Mouse (Mus musculus): ENCODE measurements around the gene Elf2. TPM values are rescaled to one million over a fixed set of nuclear protein-coding genes. Genes with fewer than 3 reads are reported as not detected.

The Elf2 gene
- total and polyA plus RNA-seq, 3 experiments: 31.2 to 41.2 (median 32.2) TPM

GRCm38 (mm10) chr3:51326664-51327428 lies 13.6 kb downstream of the Elf2 start:
- Histone ChIP-seq H3K79me2 (replicated peaks; ENCODE audit: control insufficient read depth, extremely low read depth, insufficient read depth, poor library complexity, severe bottlenecking) (peaks cover 10% of the 10 kb centered on the region), H3K9me3 (replicated peaks; ENCODE audit: low read length) (no peaks in the 10 kb centered on the region), H3K9ac (ENCODE audit: insufficient read depth, low read depth) (no peak overlapping the region), H3K4me3 (replicated peaks in 1 of 3; ENCODE audit: low read depth in 2 of 3, low read length in 2 of 3, poor library complexity in 1 of 3) (no peak overlapping the region), H3K36me3 (replicated peaks in 1 of 2; ENCODE audit: control insufficient read depth in 1 of 2, insufficient read depth in 1 of 2, low read length in 1 of 2) (peaks cover 5 to 9% of the 10 kb centered on the region in 2 experiments), H3K4me2 (ENCODE audit: insufficient read depth, low read depth, poor library complexity, severe bottlenecking) (no peak overlapping the region), H3K4me1 (ENCODE audit: control insufficient read depth in 1 of 2, insufficient read depth in 2 of 2) (peaks cover 3 to 7% of the 10 kb centered on the region in 2 experiments; a peak in 3 of 4 replicates), H3K27me3 (replicated peaks) (no peaks in the 10 kb centered on the region), H3K27ac (ENCODE audit: insufficient read depth, low read depth) (no peak overlapping the region)
- dilution Hi-C loops (cut with MboI; ENCODE audit: extremely low pct_ligation_motif_present, extremely low pct_unique_long_range_greater_than_20kb, low sequenced_read_pairs): no loop called here
- in situ Hi-C loops (cut with MboI; ENCODE audit: low pct_ligation_motif_present, low pct_unique_long_range_greater_than_20kb, low sequenced_read_pairs): no loop called here
- no peak for DNase-seq (ENCODE audit: extremely low read depth)
- TF ChIP-seq PAX5 (IDR thresholded peaks at IDR 0.05; ENCODE audit: low read length) (no peak), NELFE (IDR thresholded peaks at IDR 0.05; ENCODE audit: low read depth, low read length) (no peak), JUND (conservative IDR thresholded peaks at IDR 0.05; ENCODE audit: low read depth, low read length) (no peak), SIN3A (IDR thresholded peaks at IDR 0.05; ENCODE audit: low read length) (no peak), HCFC1 (IDR thresholded peaks at IDR 0.05; ENCODE audit: low read depth, low read length) (no peak), ZMIZ1 (IDR thresholded peaks at IDR 0.05; ENCODE audit: low read depth, low read length) (no peak)

GRCm38 (mm10) chr3:51325475-51325874 lies 15.0 kb downstream of the Elf2 start:
- H3K36me3 ChIP-seq (replicated peaks in 1 of 2; ENCODE audit: control insufficient read depth in 1 of 2, insufficient read depth in 1 of 2, low read length in 1 of 2): peaks cover 5 to 16% of the 10 kb centered on the region in 2 experiments
- H3K4me3 ChIP-seq (replicated peaks in 1 of 3; ENCODE audit: low read depth in 2 of 3, low read length in 2 of 3, poor library complexity in 1 of 3): no peak overlapping the region
- peaks cover 3 to 7% of the 10 kb centered on the region in 2 experiments; a peak in 3 of 4 replicates for H3K4me1 ChIP-seq (ENCODE audit: control insufficient read depth in 1 of 2, insufficient read depth in 2 of 2)
- no peak overlapping the region for H3K27ac ChIP-seq (ENCODE audit: insufficient read depth, low read depth)
- H3K9ac ChIP-seq (ENCODE audit: insufficient read depth, low read depth): no peak overlapping the region
- H3K79me2 ChIP-seq (replicated peaks; ENCODE audit: control insufficient read depth, extremely low read depth, insufficient read depth, poor library complexity, severe bottlenecking): peaks cover 3% of the 10 kb centered on the region; the same call in 1 of the 2 replicates
- no peaks in the 10 kb centered on the region for H3K9me3 ChIP-seq (replicated peaks; ENCODE audit: low read length)
- no peak for DNase-seq (ENCODE audit: extremely low read depth)
- dilution Hi-C loops (cut with MboI; ENCODE audit: extremely low pct_ligation_motif_present, extremely low pct_unique_long_range_greater_than_20kb, low sequenced_read_pairs): no loop called here
- no peak overlapping the region for H3K4me2 ChIP-seq (ENCODE audit: insufficient read depth, low read depth, poor library complexity, severe bottlenecking)
- in situ Hi-C loops (cut with MboI; ENCODE audit: low pct_ligation_motif_present, low pct_unique_long_range_greater_than_20kb, low sequenced_read_pairs): no loop called here
- H3K27me3 ChIP-seq (replicated peaks): no peaks in the 10 kb centered on the region
- TF ChIP-seq CTCF (conservative IDR thresholded peaks at IDR 0.05 in 1 of 2, IDR thresholded peaks at IDR 0.05 in 1 of 2; ENCODE audit: low read depth in 2 of 2, low read length in 2 of 2): peak in 1 of 2 experiments; percentile 14; a peak in 1 of 4 replicates
- no peak for TF ChIP-seq UBTF (IDR thresholded peaks at IDR 0.05; ENCODE audit: low read depth, low read length)

DNA sequence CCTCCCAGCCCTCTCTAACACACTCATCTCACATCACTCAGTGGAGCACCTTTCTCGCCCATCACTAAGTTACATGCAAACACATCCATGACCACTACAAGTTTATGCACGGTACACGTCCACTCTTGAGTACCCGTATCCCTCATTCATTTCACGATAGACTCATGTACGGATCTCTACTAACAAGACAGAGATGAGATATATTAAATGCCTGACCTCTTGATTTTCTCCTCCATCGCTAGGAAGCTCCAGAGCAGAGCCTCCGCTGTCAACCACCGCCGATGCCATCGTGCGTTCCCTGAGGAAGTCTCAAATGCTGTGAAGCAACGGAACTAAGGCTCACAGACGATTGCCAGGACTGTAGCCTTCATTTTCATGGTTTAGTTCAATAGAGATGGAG lies 17.5 kb downstream of the Elf2 start:
- in situ Hi-C loops (cut with MboI; ENCODE audit: low pct_ligation_motif_present, low pct_unique_long_range_greater_than_20kb, low sequenced_read_pairs): no loop called here

More for the DNA sequence above, 17.5 kb downstream of the Elf2 start:
- H3K4me1 ChIP-seq (ENCODE audit: control insufficient read depth in 1 of 2, insufficient read depth in 2 of 2): 0 out of 4 replicates have a peak, but pooled peaks cover 0 to 3% of the 10 kb centered on the region in 2 experiments
- peaks cover 5 to 24% of the 10 kb centered on the region in 2 experiments for H3K36me3 ChIP-seq (replicated peaks in 1 of 2; ENCODE audit: control insufficient read depth in 1 of 2, insufficient read depth in 1 of 2, low read length in 1 of 2)
- no peak overlapping the region for H3K27ac ChIP-seq (ENCODE audit: insufficient read depth, low read depth)
- no peaks in the 10 kb centered on the region for H3K9me3 ChIP-seq (replicated peaks; ENCODE audit: low read length)
- H3K4me3 ChIP-seq (replicated peaks in 1 of 3; ENCODE audit: low read depth in 2 of 3, low read length in 2 of 3, poor library complexity in 1 of 3): no peak overlapping the region
- dilution Hi-C loops (cut with MboI; ENCODE audit: extremely low pct_ligation_motif_present, extremely low pct_unique_long_range_greater_than_20kb, low sequenced_read_pairs): no loop called here
- no peaks in the 10 kb centered on the region for H3K27me3 ChIP-seq (replicated peaks)
- no peak for DNase-seq (ENCODE audit: extremely low read depth)
- no peak overlapping the region for H3K9ac ChIP-seq (ENCODE audit: insufficient read depth, low read depth)
- TF ChIP-seq JUND (conservative IDR thresholded peaks at IDR 0.05; ENCODE audit: low read depth, low read length): no peak
- no peak for TF ChIP-seq SIN3A (IDR thresholded peaks at IDR 0.05; ENCODE audit: low read length)
- no peak for TF ChIP-seq IRF4 (IDR thresholded peaks at IDR 0.05; ENCODE audit: low read depth, low read length)
- TF ChIP-seq RCOR1 (conservative IDR thresholded peaks at IDR 0.05; ENCODE audit: low read depth, low read length): no peak
- TF ChIP-seq MYC (IDR thresholded peaks at IDR 0.05; ENCODE audit: low read depth, low read length): no peak
- TF ChIP-seq RAD21 (IDR thresholded peaks at IDR 0.05; ENCODE audit: low read depth, low read length): no peak
- no peak for TF ChIP-seq USF2 (conservative IDR thresholded peaks at IDR 0.05; ENCODE audit: low read depth, low read length)
- no peak for TF ChIP-seq NELFE (IDR thresholded peaks at IDR 0.05; ENCODE audit: low read depth, low read length)
- TF ChIP-seq UBTF (IDR thresholded peaks at IDR 0.05; ENCODE audit: low read depth, low read length): no peak
- no peak for TF ChIP-seq HCFC1 (IDR thresholded peaks at IDR 0.05; ENCODE audit: low read depth, low read length)
- TF ChIP-seq ZKSCAN1 (IDR thresholded peaks at IDR 0.05; ENCODE audit: borderline replicate concordance, low read depth, low read length): no peak
- no peak for TF ChIP-seq USF1 (IDR thresholded peaks at IDR 0.05; ENCODE audit: low read depth, low read length)
- TF ChIP-seq CTCF (conservative IDR thresholded peaks at IDR 0.05 in 1 of 2, IDR thresholded peaks at IDR 0.05 in 1 of 2; ENCODE audit: low read depth in 2 of 2, low read length in 2 of 2): no peak
- no peak for TF ChIP-seq PAX5 (IDR thresholded peaks at IDR 0.05; ENCODE audit: low read length)
- TF ChIP-seq ELF1 (IDR thresholded peaks at IDR 0.05; ENCODE audit: low read depth, low read length): no peak
- no peak for TF ChIP-seq E2F4 (IDR thresholded peaks at IDR 0.05; ENCODE audit: insufficient replicate concordance, low read depth, low read length)
- no peak for TF ChIP-seq GABPA (IDR thresholded peaks at IDR 0.05; ENCODE audit: insufficient replicate concordance, low read depth, low read length)
- no peak for TF ChIP-seq MAFK (IDR thresholded peaks at IDR 0.05; ENCODE audit: insufficient replicate concordance, low read length)
- no peak for TF ChIP-seq JUN (IDR thresholded peaks at IDR 0.05; ENCODE audit: insufficient read depth, low read depth, low read length)
- H3K79me2 ChIP-seq (replicated peaks; ENCODE audit: control insufficient read depth, extremely low read depth, insufficient read depth, poor library complexity, severe bottlenecking): peaks cover 3% of the 10 kb centered on the region
- H3K4me2 ChIP-seq (ENCODE audit: insufficient read depth, low read depth, poor library complexity, severe bottlenecking): no peak overlapping the region
